Mouse (Mus musculus): Measurements from ENCODE around the gene Tmod3.
"Not testable (repeated sequence)": the region's sequence is repeated elsewhere in the genome, so short reads cannot be mapped to it uniquely, and the experiment has no call there.

The Tmod3 gene

GRCm38 (mm10) chr9:75553719-75554118 lies 5.7 kb downstream of the Tmod3 start:
- no peak for DNase-seq (ENCODE audit: low spot score)

DNA sequence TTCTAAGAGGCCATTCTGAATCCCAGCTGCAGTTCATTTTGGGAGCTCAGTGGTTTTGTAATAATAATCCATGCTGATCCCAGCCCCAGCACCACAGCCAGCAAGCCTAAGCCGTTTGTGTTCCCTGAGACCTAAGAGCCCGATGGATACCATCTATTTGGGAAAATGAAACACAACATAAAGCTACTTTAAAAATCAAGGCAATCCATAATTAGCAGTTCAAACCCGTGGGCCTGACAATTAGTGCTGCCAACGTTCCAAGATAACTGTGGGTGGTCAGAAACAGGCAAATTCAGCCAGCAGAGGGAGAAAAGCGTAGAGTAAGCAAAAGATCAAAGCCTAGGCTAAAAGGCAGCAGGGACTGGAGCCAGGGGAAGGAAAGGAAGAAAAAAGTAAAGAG lies 8.1 kb downstream of the Tmod3 start:
- no peak for DNase-seq (ENCODE audit: low spot score)

- DNase-seq (ENCODE audit: low spot score): no peak
These were observed 10.4 kb downstream of the Tmod3 start for GRCm38 (mm10) chr9:75549010-75549409.

DNA sequence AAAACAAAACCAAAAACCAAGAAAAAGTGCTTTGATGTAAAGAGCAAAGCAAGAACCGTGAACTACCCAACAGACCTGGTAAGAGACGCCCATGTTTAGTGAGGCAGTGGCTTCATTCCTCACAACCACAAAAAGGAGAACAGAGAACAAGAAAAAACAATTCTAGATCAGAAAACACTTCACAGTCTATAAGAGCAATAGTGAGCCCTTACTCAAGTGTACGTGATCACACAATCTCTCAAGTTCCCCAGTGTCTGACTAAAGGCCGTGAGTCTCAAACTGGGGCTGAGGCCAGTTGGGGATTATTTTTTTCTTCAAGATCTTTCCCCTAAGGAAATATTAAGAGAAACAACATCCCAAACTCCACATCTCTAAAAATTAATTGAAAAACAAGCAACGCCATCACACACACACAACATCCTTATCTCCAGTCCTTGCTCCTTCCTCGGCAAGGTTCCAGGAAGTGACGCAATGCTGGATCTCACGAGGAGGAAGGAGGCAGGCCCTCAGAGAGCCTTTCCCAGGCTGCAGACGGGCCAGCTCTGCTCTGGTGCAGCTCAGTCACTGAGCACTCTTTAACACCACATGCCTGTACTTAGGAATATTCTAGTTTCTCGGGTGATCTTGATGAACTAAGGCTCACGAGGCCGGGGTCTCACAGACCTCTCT lies 12.4 kb downstream of the Tmod3 start:
- peak; percentile 74 for DNase-seq (ENCODE audit: low spot score)

GRCm38 (mm10) chr9:75545514-75545913 lies 13.9 kb downstream of the Tmod3 start:
- no peak for DNase-seq (ENCODE audit: low spot score)

DNA sequence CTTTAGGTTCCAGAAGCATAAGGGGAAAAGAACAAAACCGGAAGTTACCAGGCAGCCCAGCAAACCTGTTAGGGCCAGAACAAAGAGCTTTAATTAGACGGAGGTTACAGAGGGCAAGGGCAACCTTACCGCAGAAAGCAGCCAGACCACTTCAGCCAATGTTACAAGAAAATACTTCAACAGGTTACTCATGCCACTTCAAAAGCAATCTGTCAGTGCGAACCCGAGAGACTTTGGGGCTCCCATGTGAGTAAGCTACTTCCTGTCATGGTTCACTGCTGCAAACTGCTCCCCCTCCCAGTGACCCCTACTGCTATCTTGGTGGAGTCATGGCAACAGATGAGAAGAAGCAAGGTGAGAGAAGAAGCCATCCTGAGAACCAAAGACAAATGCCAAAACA lies 18.0 kb downstream of the Tmod3 start:
- DNase-seq (ENCODE audit: low spot score): no peak

- DNase-seq (ENCODE audit: low spot score): no peak
These were observed 23.0 kb downstream of the Tmod3 start for GRCm38 (mm10) chr9:75536422-75536821.

DNA sequence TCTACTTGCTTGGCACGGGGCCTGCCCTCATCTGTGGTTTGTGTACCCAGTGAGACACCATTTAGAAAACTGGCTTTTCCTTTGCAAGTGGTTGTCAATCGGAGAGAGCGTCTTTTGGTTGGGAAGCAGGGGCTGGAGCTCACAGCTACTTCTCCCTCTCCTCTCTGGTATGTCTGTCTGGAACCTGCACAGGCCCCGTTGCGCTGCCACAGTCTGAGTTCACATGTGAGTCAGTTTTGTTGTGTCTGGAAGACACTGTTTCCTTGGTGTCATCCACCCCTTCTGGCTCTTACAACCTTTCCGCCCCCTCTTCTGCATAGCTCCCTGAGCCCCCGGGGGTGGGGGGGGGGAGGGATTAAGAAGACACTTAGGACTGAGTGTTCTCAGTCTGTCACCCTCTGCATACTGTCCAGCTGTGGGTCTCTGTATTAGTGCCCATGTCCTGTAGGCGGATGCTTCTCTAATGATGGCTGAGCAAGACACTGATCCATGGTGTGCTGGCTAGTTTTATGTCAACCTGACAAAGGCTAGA lies 25.0 kb downstream of the Tmod3 start:
- no peak for DNase-seq (ENCODE audit: low spot score)

DNA sequence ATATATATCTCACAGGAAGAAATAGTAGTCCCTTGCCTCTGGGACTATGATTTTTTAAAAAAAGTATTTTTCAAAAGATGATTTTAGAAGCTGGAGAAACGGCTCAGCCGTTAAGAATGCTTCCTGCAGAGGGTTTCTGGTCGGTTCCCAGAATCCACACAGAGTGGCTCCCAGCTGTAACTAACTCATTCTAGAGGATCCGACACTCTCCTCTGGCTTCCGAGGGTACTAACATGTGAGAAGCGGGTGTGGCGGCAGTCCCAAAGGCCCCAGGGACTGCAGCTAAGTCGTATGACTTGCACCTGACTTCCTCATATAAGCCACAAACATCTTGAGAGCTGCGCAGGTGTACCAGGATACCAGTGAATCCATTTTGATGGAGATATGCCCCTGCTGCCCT lies 26.5 kb downstream of the Tmod3 start:
- not testable (repeated sequence) for DNase-seq (ENCODE audit: low spot score)

- DNase-seq (ENCODE audit: low spot score): no peak
These were observed 27.0 kb downstream of the Tmod3 start for GRCm38 (mm10) chr9:75532461-75532860.

DNA sequence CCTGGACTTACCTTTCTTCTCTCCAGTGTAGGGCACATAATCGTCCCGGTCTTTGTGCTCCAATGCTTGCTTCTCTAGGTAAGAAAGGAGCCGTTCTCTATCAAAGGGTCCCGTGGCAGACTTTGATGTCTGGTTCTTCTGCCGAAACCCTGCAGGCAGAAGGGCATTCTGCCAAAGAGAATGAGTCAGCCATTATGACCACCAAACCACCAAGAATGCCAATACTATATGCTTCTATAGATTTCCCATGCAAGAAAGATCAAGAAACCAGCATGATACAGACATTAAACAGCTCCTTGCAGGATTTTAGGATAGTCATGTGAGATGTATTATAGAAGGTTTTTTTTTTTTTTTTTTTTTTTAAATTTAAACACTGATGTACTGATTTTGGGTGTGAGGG lies 30.1 kb downstream of the Tmod3 start:
- no peak for DNase-seq (ENCODE audit: low spot score)

GRCm38 (mm10) chr9:75528096-75528495 lies 31.4 kb downstream of the Tmod3 start:
- no peak for DNase-seq (ENCODE audit: low spot score)

- peak; percentile 20 for DNase-seq (ENCODE audit: low spot score)
These were observed 31.9 kb downstream of the Tmod3 start for GRCm38 (mm10) chr9:75527368-75528059.

DNA sequence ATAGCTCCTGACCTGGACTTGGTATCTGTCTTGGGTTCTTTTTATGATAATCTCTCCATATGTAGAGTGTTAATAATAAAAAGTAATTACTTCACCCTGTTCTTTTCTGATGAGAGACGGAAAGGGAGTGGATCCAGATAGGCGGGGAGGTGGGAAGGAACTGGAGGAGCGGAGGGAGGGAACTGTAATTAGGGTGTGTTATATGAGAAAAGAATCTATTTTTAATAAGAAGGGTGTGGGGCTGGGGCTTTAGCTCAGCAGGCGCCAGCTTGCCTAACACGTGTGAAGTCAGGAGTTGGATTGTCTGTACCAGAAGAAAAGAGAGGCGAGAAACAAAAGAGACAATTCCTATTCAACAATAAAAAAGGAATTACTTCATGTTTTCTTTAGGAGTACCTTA lies 35.8 kb downstream of the Tmod3 start:
- DNase-seq (ENCODE audit: low spot score): no peak

DNA sequence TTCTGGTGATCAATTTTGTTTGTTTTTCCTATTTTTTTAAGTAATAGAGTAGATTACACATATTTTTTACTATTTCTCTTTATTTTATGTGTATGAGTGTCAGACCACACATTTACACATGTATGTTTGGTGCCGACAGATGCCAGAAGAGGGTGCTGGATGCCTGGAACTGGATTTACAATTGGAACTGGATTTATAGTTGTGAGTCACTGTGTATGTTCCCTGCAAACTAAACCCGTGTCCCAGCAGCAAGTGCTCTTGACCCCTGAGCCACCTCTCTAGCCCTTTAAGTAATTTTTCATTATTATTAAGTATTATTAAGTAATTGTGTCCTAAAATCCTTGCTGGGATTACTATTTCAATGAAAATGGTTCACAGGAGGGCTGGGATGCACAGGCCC lies 37.2 kb downstream of the Tmod3 start:
- DNase-seq (ENCODE audit: low spot score): no peak

DNA sequence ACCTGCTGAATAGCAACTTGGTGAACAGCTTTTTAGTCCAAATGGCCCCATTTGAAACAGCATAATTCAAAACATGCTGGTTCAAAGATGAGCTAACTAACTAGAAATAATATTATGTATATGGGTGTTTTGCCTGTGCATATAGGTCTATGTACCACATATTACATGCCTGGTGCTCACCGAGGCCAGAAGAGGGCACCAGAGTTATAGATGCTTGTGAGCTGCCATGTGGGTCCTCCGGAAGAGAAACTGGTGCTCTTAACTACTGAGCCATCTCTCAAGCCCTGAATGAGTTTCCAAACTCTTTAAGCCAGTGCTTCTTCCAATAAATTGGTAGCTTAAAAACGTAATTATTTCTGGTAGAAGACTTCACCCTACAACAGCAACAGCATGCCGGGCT lies 37.7 kb downstream of the Tmod3 start:
- peak; percentile 16 for DNase-seq (ENCODE audit: low spot score)

DNA sequence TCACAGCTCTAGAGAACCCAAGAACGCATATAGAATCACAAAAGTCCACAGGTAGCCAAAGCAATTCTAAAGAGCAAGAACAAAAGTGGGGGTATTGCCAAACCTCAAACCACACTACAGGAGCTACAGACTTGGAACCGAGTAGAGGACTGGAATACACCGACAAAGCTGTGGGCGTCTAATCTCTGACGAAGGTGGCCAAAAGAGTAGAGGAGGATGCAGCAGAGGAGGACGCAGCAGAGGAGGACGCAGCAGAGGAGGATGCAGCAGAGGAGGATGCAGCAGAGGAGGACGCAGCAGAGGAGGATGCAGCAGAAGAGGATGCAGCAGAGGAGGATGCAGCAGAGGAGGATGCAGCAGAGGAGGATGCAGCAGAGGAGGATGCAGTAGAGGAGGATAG lies 38.5 kb downstream of the Tmod3 start:
- no peak for DNase-seq (ENCODE audit: low spot score)

GRCm38 (mm10) chr9:75517751-75518150 lies 41.7 kb downstream of the Tmod3 start:
- DNase-seq (ENCODE audit: low spot score): no peak

- no peak for DNase-seq (ENCODE audit: low spot score)
These were observed 43.9 kb downstream of the Tmod3 start for GRCm38 (mm10) chr9:75515464-75516113.

GRCm38 (mm10) chr9:75511236-75511939 lies 48.1 kb downstream of the Tmod3 start:
- DNase-seq (ENCODE audit: low spot score): no peak

- DNase-seq (ENCODE audit: low spot score): no peak
These were observed 55.1 kb downstream of the Tmod3 start for GRCm38 (mm10) chr9:75504311-75504710.

DNA sequence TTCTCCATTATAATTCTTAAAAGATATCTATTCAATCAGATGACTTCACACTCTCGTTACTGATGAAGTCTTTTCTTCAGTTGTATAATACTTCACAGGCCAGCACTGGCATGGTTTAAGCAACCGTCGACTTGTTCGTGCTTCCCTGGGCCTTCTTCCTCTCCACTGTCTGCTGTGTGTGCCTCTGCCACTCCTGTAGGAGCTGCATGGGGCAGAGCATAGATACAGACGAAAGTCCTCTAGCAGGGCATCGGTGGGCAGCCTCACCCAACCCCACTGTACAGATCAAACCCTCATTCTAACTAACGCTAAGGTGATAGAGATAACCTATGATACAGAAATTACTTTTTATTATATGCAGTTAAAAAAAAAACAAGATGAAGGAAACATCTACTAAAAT lies 60.9 kb downstream of the Tmod3 start:
- no peak for DNase-seq (ENCODE audit: low spot score)

- no peak for DNase-seq (ENCODE audit: low spot score)
These were observed 63.5 kb downstream of the Tmod3 start for GRCm38 (mm10) chr9:75495945-75496344.

All from testis, postnatal 14 days (tissue).